Mouse (Mus musculus): Measurements from ENCODE around the gene Foxp1. TPM values are rescaled to one million over a fixed set of nuclear protein-coding genes. Genes with fewer than 3 reads are reported as not detected.
A peak's percentile ranks its signal among the peaks of the same experiment; 100 is the strongest.

Foxp1 gene
- total RNA-seq, 2 experiments from 2014 or later: 10.1 to 15.8 TPM

DNA sequence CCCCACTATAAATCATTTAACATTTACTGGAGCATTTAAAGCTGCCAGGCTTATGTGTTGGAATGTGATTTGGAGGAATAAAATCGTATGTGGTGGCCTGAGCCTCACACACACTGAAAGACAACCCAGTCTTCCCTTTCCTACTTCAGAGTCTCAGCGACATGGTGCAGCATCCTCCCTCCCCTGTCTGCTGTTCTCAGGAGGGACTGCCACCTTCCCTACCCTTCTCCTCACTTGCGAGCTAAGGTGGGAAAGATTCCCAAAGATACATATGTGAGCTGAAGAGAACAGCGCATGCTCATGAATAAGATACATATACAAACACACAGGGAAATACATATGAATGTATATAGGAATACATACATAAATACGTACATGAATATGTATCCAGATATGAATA, 189.4 kb downstream of the Foxp1 start:
- no peak for DNase-seq (ENCODE audit: low spot score)

DNA sequence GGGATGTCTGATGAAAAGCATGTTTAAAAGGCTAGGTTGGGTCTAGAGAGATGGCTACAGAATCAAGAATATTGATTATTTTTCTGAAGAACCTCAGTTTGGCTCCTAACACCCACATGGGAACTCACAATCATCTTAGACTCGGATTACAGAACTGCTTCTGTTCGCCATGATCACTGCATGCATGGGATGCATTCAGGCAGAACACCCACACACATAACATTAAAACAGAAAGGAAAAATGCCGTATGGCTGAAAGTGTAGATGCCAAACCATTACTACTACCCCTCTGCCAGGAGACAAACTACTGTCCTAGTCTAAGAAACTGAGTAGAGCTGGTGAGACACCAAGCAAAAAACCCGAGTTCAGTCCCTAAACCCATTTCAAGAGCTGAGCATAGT, 192.4 kb downstream of the Foxp1 start:
- DNase-seq (ENCODE audit: low spot score): no peak

DNA sequence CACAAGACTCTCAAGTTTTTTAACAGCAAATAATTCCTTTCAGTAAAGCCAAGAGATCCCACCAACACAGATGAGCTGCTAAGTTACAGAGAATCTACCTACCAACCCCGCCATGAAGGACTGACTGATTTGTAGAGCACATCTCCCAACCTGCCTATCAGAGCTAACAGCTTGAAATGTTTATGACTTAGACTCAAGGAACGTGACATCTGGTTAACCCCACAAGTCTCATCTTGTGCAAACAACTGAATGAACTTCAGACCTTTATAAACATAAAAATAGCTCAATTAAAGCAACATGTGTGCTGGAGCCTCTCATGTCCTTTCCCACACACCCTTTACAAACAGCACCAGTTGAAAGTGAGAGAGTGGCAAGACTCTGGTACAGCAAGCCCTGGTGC, 193.9 kb downstream of the Foxp1 start:
- no peak for DNase-seq (ENCODE audit: low spot score)

DNA sequence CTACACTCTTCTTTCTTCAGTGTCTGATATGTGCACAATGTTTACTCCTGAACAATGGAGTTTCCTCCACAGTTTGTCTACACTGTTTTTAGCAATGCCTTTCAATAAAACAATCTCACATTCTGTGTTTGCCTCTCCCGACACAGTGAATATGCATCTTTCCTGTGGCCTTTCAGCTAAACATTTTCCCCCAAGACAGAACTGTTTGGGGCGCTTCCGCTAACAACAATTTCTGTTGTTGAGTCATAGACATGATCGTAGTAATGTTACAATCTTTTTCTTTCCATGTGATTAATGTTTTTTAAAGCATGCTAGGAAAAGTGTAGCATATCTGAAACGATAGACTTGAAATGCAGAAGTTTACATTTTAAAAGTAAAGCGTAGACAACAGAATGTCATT, 194.4 kb downstream of the Foxp1 start:
- DNase-seq (ENCODE audit: low spot score): no peak

DNA sequence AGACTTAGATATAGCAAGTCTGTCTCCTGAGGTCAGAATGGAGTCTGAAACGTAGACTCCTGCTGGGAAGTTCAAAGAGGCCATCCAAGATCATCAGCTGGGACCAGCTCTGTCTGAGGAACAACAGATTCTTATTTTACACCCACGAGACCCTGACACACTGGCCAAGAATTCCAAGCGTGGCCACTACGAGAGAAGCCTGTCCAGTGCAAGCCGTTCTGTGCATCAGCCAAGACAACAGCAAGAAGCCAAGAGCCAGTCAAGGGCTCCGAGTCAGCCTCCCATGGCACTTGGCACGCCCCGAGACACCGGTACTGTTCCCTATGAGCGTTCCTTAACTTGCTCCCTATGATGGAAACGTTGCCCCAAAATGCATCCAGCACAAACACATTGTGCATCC, 194.8 kb downstream of the Foxp1 start:
- DNase-seq (ENCODE audit: low spot score): peak; percentile 80

DNA sequence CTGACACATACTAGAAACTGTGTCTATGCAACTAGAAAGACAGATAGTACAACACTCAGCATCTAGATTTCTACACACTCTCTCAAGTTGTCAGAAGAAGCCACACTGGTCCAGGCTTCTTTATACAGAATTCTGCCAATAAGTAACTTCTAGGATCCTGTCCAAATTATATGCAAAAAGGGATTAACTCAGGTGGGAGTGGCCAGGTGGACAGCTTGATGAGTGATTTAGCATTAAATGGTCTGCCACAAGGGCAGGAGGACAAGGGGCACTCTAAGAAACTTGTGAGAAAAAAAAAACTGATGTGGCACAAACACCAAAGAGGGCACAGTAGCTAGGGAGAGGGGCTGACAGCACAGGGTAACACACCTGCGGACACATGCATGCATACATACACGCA, 196.6 kb downstream of the Foxp1 start:
- no peak for DNase-seq (ENCODE audit: low spot score)

DNA sequence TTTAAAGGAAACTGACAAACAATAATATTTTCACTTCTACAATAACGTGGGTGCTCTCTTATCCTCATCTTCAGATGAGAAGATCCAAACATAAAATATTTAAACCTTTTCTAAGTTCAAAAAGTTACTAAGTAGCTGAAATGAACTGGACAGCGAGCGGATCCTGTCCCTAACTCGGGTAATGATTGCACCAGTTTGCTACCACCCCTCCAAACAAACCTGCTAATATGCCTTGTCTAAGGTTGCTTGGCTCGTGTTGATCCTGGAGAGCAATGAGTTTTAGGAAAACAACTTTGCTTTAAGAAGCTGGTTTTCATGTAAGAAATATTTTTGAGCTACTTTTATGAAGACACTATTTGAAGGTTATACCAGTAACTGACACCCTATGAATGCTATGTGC, 197.1 kb downstream of the Foxp1 start:
- DNase-seq (ENCODE audit: low spot score): no peak

DNA sequence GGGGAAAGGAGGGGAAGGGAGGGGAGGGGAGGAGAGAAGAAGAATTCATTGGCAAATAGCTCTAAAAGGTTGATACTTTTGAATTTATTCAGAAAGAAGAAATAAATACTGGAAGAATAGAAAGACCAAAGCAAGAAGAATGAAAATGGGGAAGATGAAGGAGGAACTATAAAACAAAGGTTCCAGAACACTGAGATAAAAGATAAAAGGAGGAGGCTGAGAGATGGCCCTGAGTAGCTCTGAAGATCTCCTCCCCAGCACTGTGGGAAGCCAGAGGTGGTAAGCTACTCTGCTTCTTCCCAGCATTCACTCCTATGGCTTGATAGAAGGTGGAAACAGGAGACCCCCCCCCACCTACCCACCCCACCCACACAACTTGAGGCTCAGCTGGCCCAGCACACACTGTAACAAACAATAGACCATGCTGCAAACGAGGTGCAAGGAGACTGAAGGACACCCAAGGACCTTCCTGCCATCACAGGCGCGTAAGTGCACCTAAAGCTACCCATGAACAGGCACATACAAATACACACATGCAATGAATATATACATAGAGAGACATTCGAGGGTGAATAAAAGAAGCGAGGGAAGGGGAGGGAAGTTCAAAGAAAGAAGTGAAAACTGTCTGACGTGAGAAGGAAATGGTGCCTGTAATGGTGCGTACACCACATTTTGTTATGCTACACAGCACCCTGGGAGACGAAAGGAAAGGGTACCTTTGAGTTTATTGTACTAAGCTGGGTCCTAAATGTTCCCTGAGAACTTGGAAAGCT, 200.2 kb downstream of the Foxp1 start:
- no peak for DNase-seq (ENCODE audit: low spot score)

DNA sequence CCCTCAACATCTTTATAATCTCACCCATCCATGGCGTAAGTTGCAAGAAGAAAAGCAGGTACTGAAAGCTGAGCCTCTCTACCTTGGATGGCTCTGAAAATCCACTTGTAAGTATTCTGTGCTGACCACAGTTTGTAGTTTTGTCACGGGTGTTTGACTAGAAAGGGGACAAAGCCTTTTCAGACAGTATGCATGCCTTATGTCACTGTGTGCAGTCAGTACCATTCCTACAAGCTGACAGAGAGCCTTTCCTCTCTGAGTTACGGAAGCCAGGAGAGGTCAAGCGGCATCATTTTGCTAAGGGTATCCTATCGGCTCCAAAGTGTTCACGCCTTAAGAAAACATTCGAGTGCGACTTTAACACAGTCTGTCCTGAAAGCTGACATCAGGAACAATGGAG, 202.1 kb downstream of the Foxp1 start:
- DNase-seq (ENCODE audit: low spot score): no peak

DNA sequence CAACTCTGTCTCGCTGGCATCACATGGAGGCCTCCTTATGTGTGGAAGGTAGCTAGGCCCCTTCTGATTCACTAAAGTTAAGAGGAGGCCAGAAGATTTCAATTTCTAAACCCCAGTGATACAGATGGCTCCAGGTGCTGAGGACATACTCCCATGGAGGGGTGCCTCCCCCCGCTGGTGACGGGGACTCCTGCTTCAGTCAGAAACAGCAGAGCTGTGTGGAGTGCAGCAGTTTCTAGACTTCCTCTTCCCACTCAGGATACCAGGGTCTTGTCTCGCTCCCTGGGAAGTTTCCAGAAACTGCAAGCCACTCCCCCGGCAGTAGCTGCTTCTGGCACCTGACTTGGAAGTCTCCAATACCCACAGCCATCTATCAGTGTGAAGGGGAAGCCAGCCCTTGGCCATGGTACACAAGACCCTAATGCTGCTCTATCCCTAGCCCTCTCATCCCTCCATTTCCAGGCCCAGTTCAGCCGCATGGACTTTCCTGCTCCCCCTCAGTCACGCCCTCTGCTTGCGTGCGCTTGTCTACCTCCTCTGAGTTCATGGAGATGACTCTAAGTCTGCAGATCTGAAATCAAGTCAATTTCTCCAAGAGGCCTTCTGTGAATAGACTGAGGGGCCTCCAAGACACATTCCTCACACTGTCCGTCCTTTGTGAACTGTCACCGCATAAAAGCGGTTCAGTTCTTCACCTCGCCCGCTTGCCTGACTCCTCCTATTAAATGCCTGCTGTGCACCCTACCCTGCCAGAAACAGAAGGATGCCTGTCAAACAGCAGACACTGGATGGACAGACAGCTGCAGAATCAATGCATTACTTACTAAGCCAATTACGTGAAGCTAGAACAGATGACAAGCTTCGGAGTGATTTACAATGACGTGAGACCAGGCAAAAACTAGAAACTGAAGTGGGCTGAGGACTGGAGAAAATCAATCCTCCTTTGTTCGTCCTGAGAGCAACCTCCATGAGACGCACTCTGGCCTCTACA, 202.8 kb downstream of the Foxp1 start:
- DNase-seq (ENCODE audit: low spot score): no peak

DNA sequence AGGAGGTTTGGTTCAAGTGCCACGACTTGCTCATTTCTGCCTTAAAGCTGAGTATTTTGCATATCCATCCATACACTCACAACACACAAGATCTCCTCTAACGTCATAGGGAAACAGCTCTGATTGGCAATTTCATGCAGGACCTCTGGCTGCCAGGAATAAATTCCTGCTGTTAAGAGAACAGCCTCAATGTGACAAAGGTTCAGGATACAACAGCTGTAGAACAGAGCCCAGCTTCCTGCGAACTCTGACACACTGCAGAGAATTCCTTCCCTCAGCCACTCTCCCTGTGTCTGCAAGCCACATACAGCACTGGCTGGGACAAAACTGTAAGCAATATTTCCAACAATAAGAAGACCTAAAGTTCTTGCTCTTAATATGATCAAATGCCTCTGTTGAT, 207.8 kb downstream of the Foxp1 start:
- no peak for DNase-seq (ENCODE audit: low spot score)

DNA sequence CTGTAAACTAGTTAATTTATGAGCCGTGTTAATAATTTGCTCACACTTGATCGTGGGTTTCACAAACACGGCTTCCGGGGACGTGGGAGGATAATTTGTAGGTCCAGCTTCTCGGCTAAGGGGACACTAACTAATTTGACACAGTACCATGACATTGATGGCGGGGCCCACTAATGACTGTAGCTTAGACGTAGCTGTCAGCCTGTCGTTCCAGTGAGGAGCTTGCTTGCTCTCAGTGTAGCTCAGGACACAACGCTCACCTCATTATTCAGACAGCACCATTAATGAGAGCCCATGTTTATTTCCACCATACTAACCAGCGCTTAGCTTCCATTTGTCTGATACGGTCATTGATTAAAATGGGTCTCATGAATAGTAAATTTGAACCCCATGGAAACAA, 212.0 kb downstream of the Foxp1 start:
- no peak for DNase-seq (ENCODE audit: low spot score)

DNA sequence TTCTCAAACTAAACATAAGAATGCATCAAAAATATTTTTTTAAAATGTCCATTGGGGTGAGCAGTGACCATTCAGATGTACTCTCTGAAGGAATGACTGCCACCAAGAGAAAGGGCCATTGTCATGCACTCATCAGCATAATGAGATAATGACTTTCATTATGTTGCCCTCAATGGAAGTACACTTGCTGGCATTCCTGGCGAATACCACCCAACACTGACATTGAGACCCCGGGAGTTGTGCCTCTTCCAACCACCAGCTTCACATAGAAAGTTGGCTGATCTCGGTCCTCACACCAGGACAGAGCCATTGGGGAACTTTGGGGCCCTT, 212.4 kb downstream of the Foxp1 start:
- DNase-seq (ENCODE audit: low spot score): no peak

DNA sequence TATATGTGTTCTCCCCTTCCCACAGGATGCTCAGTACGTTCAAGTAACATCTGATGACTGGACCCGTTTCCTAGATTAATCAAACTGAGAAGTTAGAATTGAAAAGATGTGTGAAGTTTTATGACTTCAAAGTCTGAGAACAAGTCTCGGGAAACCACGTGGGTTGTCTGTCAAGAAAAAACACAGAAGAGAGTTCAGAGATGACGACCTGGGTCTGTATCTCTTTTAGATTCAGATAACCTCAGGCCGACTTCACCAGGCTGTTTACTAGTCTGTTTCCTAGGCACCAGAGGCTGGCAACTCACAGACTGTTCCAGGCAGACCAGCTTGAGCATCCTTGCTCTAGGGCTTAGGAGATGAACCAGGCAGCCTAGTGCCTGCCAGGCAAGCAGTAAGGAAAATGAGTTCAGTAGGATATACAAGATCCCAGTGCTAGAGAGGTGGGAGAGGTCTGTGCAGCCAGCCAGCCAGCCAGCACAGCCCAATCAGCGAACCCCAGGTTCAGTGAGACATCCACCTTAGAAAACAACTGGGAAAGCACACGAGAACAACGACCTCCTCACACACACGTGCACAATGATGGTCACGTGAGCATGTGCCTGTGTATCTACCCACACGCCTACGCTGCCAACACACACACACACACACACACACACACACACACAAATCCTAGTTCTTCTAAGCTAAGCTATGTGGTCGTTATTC, 212.9 kb downstream of the Foxp1 start:
- no peak for DNase-seq (ENCODE audit: low spot score)

DNA sequence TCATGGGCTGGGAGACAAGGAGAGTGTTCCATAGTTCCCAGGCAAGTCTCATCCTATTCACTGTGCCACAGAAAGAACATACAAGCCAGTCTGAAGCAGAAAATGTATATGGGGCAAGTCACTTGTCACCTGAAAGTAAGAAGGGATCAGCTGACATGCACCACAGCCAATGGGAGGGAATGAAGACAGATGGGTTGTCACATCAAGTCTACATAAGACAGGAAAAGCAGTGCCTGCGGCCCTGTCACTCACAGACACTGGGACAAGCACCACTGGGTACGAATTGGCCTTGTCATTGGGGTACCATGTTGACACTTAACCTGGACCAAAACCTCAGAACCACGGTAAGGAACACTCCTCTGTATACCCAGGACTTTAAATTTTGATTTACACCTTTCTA, 216.8 kb downstream of the Foxp1 start:
- DNase-seq (ENCODE audit: low spot score): no peak

DNA sequence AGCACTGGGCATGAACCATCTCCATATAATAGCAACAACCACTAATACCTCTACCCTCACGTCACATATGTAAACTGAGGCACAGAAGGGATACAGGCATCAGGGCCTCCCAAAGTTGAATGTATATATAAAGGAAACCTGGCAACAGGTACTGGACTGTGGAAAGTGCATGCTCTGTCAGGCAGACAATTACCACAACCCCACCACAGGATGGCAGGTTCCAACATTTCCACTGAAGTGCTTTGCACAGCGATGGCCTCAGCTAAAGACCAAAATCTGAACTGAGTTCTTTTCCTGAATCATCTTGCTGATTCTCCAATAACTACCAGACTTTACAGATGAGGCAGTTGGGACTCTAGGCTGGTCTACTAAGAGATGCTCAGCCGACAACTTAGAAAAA, 217.3 kb downstream of the Foxp1 start:
- DNase-seq (ENCODE audit: low spot score): no peak

DNA sequence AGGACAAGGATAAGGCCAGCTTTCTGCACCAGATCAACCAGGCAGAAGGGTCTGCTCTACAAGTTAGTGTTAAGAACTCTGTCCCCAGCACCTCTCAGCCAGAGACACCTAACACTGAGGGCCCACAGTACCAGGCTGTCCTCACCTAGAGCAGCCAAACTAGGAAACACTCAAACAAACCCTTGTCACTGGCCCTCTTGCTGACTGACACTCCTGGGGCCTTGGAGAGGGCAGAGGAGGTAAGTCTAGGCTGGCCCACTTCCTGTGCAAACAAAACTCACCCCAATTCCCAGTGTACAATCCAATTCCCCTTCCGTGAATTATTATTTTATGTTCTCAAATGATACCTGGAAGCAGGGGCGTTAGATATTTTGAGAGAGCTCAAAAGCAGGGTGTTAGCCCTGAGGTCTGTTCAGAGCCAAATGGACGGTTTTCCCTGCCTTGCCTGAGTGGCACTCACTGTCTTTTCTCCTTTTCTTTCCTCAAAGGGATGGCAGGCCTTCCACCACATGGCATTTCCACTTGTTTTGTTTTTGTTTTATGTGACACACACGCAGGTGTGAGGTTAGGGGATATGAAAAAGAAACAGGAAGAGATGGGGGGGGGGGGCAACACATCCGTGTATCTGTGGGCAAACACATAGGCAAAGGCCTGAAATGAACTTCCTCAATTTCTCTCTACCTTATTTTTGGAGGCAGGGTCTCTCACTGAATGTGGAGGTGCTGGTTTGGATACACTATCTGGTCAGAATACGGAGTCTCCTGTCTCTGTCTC, 219.7 kb downstream of the Foxp1 start:
- DNase-seq (ENCODE audit: low spot score): no peak

DNA sequence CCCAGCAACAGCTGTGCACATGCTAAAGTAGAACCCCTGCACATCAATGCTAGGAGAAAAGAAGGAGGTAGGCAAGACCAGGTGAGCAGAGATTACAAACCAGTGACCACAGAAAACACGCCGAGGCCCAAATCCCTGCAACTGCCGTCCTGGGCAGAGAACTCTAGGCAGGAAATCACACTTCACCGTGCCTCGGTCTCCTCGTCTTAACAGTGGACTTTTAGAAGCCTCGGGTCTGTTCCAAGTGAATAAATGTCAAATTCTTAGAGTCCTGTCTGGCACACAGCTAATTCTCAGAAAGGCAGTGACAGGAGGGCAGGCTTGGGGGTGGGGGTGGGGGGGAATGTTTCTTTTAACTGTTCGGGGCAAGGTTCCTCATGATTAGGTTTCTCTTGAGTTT, 220.6 kb downstream of the Foxp1 start:
- no peak for DNase-seq (ENCODE audit: low spot score)

DNA sequence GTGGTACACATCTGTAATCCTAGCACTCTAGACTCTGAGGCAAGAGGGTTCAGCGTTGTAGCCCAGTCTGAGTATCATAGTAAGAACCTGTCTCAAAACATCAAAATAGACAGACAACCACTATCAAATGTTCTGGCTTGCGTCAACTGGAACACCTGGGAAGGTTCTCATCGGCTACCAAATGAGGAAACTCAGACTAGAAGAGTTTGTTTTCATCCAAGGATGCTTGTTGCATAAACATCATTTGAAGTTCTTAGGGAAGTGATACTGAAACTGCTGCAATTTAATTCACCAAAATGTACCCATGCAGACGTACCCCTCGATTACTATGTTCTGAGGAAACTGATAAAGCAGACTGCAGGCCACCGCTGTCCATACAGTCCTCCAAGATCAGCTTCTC, 222.3 kb downstream of the Foxp1 start:
- DNase-seq (ENCODE audit: low spot score): no peak

DNA sequence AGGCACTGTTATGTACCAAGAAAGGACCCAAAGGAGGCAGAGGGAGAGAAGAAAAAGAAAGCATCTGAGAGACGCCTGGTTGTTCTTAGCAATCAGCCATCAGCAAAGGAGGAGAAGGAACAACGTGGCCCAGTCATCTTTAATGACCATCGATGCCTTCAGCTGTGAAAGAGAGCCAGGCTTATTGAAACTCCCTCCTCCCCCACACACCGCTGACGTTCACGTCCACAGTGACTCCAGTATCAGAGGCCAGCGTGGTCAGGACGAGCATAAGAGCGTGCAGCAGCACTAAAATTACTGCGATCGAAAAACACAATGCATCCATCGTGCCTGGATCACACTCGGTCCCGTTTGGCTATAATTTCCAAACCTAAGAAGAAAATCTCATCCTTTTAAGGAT, 223.3 kb downstream of the Foxp1 start:
- no peak for DNase-seq (ENCODE audit: low spot score)

DNA sequence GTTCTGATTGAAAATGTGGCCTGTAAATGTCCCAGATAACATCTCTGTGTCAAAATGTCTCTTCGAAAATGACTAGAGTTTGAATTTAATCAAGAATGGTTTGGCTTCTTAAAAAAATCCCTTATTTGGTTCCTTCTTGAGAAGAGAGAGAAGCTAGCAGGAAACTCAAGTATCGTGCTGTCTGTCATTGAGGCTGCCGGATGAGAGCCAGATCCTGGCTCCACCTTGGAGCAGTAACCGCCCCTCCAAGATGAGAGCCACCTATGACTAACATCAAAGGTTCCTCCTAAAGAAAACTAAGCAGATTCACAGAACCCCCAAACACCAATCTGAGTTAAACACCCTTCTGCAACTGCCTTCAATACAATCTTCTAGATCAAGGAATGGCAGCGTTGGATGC, 225.0 kb downstream of the Foxp1 start:
- no peak for DNase-seq (ENCODE audit: low spot score)

DNA sequence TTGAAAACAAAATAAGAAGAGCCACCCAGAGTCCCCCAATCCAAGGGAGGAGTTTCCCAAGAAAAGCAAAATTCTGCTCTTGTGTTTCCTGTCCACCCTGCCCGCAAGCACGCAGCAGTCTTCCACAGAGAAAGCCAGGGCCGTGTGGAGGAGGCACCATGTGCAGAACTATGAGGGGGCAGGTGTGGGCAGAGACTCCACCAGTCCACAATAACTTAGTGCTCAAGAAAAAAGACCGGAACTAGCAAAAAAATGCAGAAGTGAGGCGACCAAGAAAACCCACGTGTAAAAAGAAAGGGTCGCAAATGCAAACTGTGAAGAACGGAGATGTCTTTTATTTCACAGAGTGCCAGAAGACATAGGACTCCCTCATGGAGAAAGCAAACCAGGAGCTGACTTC, 227.0 kb downstream of the Foxp1 start:
- DNase-seq (ENCODE audit: low spot score): no peak
